Mouse (Mus musculus) bone marrow macrophage, adult 2 months (primary cell): ENCODE results near the gene Nlgn1.

ENCODE experiments used
- CTCF ChIP-seq: IDR thresholded peaks from 2 replicates; pipeline ENCODE4 v1.5.1; 2012; ENCODE audit warnings: low read depth, mild to moderate bottlenecking, low read length, moderate library complexity
- POLR2A ChIP-seq: IDR thresholded peaks from 2 replicates; pipeline ENCODE4 v1.6.1; 2012; ENCODE audit warnings: mild to moderate bottlenecking, low read depth, low read length, borderline replicate concordance

GRCm38 (mm10) chr3:25426931-25427330 lies 905.3 kb downstream of the Nlgn1 start:
- TF ChIP-seq CTCF = no peak
- TF ChIP-seq POLR2A = no peak
